Mouse (Mus musculus) small intestine, adult 2 months (tissue): ENCODE results near the gene Nmb.
A peak's percentile ranks its signal among the peaks of the same experiment; 100 is the strongest.

ENCODE experiments used
- CTCF ChIP-seq: fragments of 200-500 bp; IDR thresholded peaks from 2 replicates; pipeline ENCODE4 v1.5.1; 2012; ENCODE audit warnings: low read depth, mild to moderate bottlenecking, control low read depth, inconsistent platforms, low read length, moderate library complexity, mixed read lengths; ENCODE audit not compliant: insufficient replicate concordance, insufficient read length; ENCODE audit errors: extremely low read depth
- POLR2A ChIP-seq: fragments of 200-500 bp; IDR thresholded peaks from 2 replicates; pipeline ENCODE4 v1.6.1; 2012; ENCODE audit warnings: low read depth, mild to moderate bottlenecking, control low read depth, inconsistent platforms, low read length, moderate library complexity

DNA sequence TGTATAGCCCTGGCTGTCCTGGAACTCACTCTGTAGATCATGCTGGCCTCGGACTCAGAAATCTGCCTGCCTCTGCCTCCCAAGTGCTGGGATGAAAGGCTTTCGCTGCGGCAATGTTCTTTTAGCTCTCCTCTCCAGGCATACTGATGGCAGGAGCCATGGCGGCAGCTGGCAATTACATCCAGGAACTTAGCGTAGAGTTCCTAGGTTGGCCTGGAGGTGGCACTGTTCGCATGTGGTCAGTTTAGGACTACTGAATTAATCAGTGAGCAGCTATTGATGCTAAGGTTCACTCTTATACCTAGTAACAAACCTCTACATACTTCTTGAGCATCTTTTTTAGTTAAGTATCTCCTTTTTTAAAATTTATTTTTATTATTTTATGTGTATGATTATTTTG, 47.7 kb downstream of the Nmb start:
- no peak for TF ChIP-seq POLR2A
- TF ChIP-seq CTCF: peak; percentile 60; the same call in 1 of the 2 replicates
